Mouse (Mus musculus): ENCODE measurements around the gene Plk3.

GRCm38 (mm10) chr4:117098764-117099036 is 35.1 kb downstream of the Plk3 start:
- TF ChIP-seq CTCF (IDR thresholded peaks at IDR 0.05; ENCODE audit: control insufficient read depth, insufficient read depth, insufficient read length) (no peak), CEBPB (IDR thresholded peaks at IDR 0.05; ENCODE audit: low read depth) (no peak), MAX (IDR thresholded peaks at IDR 0.05) (no peak), USF1 (IDR thresholded peaks at IDR 0.05; ENCODE audit: low read depth) (no peak), MYOD1 (IDR thresholded peaks at IDR 0.05; ENCODE audit: control insufficient read depth, insufficient read length, low read depth) (no peak), MYOG (IDR thresholded peaks at IDR 0.05; ENCODE audit: control insufficient read depth, extremely low read depth, insufficient read length) (no peak), FOSL1 (IDR thresholded peaks at IDR 0.05; ENCODE audit: insufficient read depth, low read length, poor library complexity, severe bottlenecking) (no peak)

Measured in C2C12 (cell line).